Mouse (Mus musculus) lung, postnatal 0 days (tissue): ENCODE measurements at regions not wholly inside any gene's neighbourhood (a gene's known extent, or its start where the extent isn't known, plus 50 kb on each side); places are given as distances from the start of the nearest gene placed in this dataset.

Experiments
- CTCF ChIP-seq: IDR thresholded peaks from 2 replicates; pipeline ENCODE4 v1.5.1; 2016; ENCODE audit warnings: antibody characterized with exemption, mild to moderate bottlenecking
- EP300 ChIP-seq: IDR thresholded peaks from 2 replicates; pipeline ENCODE4 v1.6.1; 2016; ENCODE audit warnings: antibody characterized with exemption, mild to moderate bottlenecking, control low read depth

GRCm38 (mm10) chr6:25320291-25320844, 364.3 kb upstream of the Tmem229a start:
- TF ChIP-seq EP300 (no peak), CTCF (no peak)
